Mouse (Mus musculus) C2C12 (cell line): ENCODE measurements around the gene Pik3r6. TPM values are rescaled to one million over a fixed set of nuclear protein-coding genes. Genes with fewer than 3 reads are reported as not detected.

Experiments
- H3K27me3 ChIP-seq: one replicate; pipeline ENCODE4 v1.6.1; 2011; ENCODE audit not compliant: control insufficient read depth, insufficient read depth, insufficient read length
- H3K36me3 ChIP-seq: one replicate; pipeline ENCODE4 v1.6.1; 2011; ENCODE audit not compliant: control insufficient read depth, insufficient read depth
- H3K4me3 ChIP-seq: one replicate; pipeline ENCODE4 v1.5.1; 2011; ENCODE audit warnings: mild to moderate bottlenecking, control low read depth; ENCODE audit not compliant: poor library complexity, insufficient read depth, severe bottlenecking
- H3K79me2 ChIP-seq: one replicate; pipeline ENCODE4 v1.6.1; 2011; ENCODE audit not compliant: control insufficient read depth, insufficient read depth
- H3K79me3 ChIP-seq: one replicate; pipeline ENCODE4 v1.6.1; 2011; ENCODE audit warnings: low read depth, control low read depth
- H3ac ChIP-seq: one replicate; pipeline ENCODE3; 2011; ENCODE audit warnings: low read depth; ENCODE audit not compliant: control insufficient read depth, insufficient read length
- CEBPB ChIP-seq: IDR thresholded peaks from one replicate; pipeline ENCODE4 v1.6.1; 2011; ENCODE audit warnings: low read depth, mild to moderate bottlenecking, control low read depth, moderate library complexity
- CTCF ChIP-seq: IDR thresholded peaks from one replicate; pipeline ENCODE4 v1.5.1; 2011; ENCODE audit not compliant: control insufficient read depth, insufficient read depth, insufficient read length
- FOSL1 ChIP-seq: IDR thresholded peaks from one replicate; pipeline ENCODE4 v1.8.0; 2011; ENCODE audit warnings: mild to moderate bottlenecking, low read length; ENCODE audit not compliant: poor library complexity, insufficient read depth, severe bottlenecking
- MAX ChIP-seq: IDR thresholded peaks from one replicate; pipeline ENCODE4 v1.6.1; 2011; ENCODE audit warnings: mild to moderate bottlenecking, control low read depth
- MYOD1 ChIP-seq: IDR thresholded peaks from one replicate; pipeline ENCODE4 v1.6.1; 2011; ENCODE audit warnings: low read depth; ENCODE audit not compliant: control insufficient read depth, insufficient read length
- MYOG ChIP-seq: IDR thresholded peaks from one replicate; pipeline ENCODE4 v1.6.1; 2011; ENCODE audit not compliant: control insufficient read depth, insufficient read length; ENCODE audit errors: extremely low read depth
- USF1 ChIP-seq: IDR thresholded peaks from one replicate; pipeline ENCODE4 v1.6.1; 2011; ENCODE audit warnings: low read depth, mild to moderate bottlenecking, control low read depth, moderate library complexity
- polyA plus RNA-seq: library from polyadenylated mRNA; unstranded; fragments of >200 nt; fragmentation: generic; extraction: Trizol; gene quantifications from one replicate; pipeline ENCODE4 v1.2.1, GENCODE M21; 2012; ENCODE audit warnings: missing spikeins

Pik3r6 gene
- polyA plus RNA-seq, 1 experiment, result not detected

GRCm38 (mm10) chr11:68526441-68526840 lies 23.6 kb downstream of the Pik3r6 start:
- TF ChIP-seq FOSL1, result no peak
- TF ChIP-seq MAX, result no peak
- TF ChIP-seq CTCF, result no peak
- no peak for TF ChIP-seq USF1
- TF ChIP-seq MYOD1, result no peak
- TF ChIP-seq MYOG, result no peak
- no peak for TF ChIP-seq CEBPB
- Histone ChIP-seq H3K4me3 (no peak overlapping the region), H3K27me3 (peaks cover 38% of the 10 kb centered on the region), H3K79me2 (no peaks in the 10 kb centered on the region), H3K36me3 (no peaks in the 10 kb centered on the region), H3ac (no peak overlapping the region), H3K79me3 (no peaks in the 10 kb centered on the region)

- no peak for TF ChIP-seq FOSL1
- no peak for TF ChIP-seq MYOD1
- Histone ChIP-seq H3K27me3 (peaks cover 31% of the 10 kb centered on the region), H3K4me3 (no peak overlapping the region), H3K36me3 (no peaks in the 10 kb centered on the region), H3ac (no peak overlapping the region), H3K79me3 (no peaks in the 10 kb centered on the region), H3K79me2 (no peaks in the 10 kb centered on the region)
Measured at GRCm38 (mm10) chr11:68531066-68531806, 28.4 kb downstream of the Pik3r6 start.

DNA sequence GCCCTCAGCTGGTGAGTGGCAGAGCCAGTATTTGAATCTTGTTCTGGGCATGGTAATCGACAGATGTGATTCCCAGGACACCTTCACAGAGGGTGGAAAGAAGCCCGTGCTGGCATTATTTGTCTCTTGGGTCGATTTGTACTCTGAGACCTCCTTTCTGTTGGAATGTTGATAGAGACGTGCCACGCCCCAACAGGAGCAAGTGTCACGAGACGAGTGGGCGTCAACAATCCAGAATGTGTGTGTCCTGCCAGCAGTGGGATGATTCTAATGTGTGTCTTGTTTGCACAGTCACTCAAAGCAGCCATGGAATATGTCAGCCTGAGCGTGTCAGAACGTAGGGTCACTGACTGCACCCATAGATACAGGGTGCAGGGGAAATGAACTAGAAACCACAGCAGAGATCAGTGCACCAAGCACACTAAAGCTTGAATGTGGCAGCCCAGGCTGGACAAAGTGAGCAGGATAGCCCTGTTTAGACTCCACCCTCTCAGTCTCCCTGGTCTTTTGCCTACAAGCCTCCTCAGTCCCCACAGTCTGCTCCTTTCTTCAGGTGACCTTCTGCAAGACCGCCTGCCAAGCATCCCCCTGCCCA lies 29.2 kb downstream of the Pik3r6 start:
- no peak overlapping the region for H3K4me3 ChIP-seq
- H3K27me3 ChIP-seq, result peaks cover 28% of the 10 kb centered on the region
- H3K79me3 ChIP-seq, result no peaks in the 10 kb centered on the region
- H3ac ChIP-seq, result no peak overlapping the region
- TF ChIP-seq FOSL1, result no peak
- TF ChIP-seq CEBPB, result no peak
- no peak for TF ChIP-seq CTCF
- TF ChIP-seq MAX, result no peak
- no peak for TF ChIP-seq MYOD1
- H3K79me2 ChIP-seq, result no peaks in the 10 kb centered on the region
- H3K36me3 ChIP-seq, result no peaks in the 10 kb centered on the region

GRCm38 (mm10) chr11:68532773-68533172 lies 30.0 kb downstream of the Pik3r6 start:
- H3K36me3 ChIP-seq, result no peaks in the 10 kb centered on the region
- no peak for TF ChIP-seq USF1
- no peak for TF ChIP-seq MYOG
- no peak for TF ChIP-seq MYOD1
- no peak for TF ChIP-seq FOSL1
- no peak for TF ChIP-seq CTCF
- no peak for TF ChIP-seq CEBPB
- no peak for TF ChIP-seq MAX
- H3K79me2 ChIP-seq, result no peaks in the 10 kb centered on the region
- peaks cover 27% of the 10 kb centered on the region for H3K27me3 ChIP-seq
- H3K79me3 ChIP-seq, result no peaks in the 10 kb centered on the region
- no peak overlapping the region for H3ac ChIP-seq
- H3K4me3 ChIP-seq, result no peak overlapping the region

DNA sequence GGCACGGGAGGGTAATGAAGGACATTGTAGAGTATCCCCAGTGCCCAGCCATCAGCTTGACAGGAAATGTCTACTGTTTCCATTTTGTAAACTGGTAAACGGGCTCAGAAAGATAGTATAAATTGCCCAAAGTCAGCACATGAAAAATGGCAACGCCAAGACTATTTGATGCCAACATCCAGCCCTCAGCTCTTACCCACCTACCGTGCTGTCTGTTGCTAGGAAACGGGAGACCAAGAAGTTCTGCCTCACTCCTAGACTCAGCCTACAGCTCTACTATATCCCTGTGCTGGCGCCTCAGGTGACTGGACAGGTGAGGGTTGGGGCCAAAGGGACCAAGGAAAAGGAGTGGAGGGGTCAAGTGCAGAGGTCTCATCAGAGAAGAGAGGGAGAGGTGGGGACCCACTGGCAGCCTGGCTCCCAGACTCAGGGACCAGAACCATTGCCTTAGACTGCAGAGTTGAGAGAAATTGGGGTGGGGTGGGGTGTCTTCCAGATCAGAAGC lies 31.2 kb downstream of the Pik3r6 start:
- Histone ChIP-seq H3ac (no peak overlapping the region), H3K36me3 (no peaks in the 10 kb centered on the region), H3K4me3 (no peak overlapping the region), H3K79me2 (no peaks in the 10 kb centered on the region), H3K79me3 (no peaks in the 10 kb centered on the region), H3K27me3 (peaks cover 19% of the 10 kb centered on the region)
- TF ChIP-seq MYOD1 (no peak), MAX (no peak), CTCF (no peak), MYOG (no peak), FOSL1 (no peak), CEBPB (no peak), USF1 (no peak)

- Histone ChIP-seq H3K79me2 (no peaks in the 10 kb centered on the region), H3K27me3 (peaks cover 8% of the 10 kb centered on the region), H3K79me3 (no peaks in the 10 kb centered on the region), H3K36me3 (no peaks in the 10 kb centered on the region), H3K4me3 (no peak overlapping the region), H3ac (no peak overlapping the region)
- TF ChIP-seq MAX, result no peak
- TF ChIP-seq MYOD1, result no peak
- no peak for TF ChIP-seq CEBPB
- TF ChIP-seq MYOG, result no peak
Measured at GRCm38 (mm10) chr11:68536026-68536425, 33.2 kb downstream of the Pik3r6 start.
